Mouse (Mus musculus) thymus, postnatal 14 days (tissue): ENCODE measurements around the gene Arl6.
A peak's percentile ranks its signal among the peaks of the same experiment; 100 is the strongest.

Source experiments
- DNase-seq: peaks from one replicate; pipeline ENCODE4 v3.0.0; 2021

The Arl6 gene

GRCm38 (mm10) chr16:59639102-59639691 is at the start of gene Arl6:
Gene Arl6 (minus strand): TSS chr16:59639391.
- peak; percentile 93 for DNase-seq

GRCm38 (mm10) chr16:59685135-59685534 is 45.9 kb upstream of the Arl6 start:
- no peak for DNase-seq

GRCm38 (mm10) chr16:59683434-59683833 is 44.2 kb upstream of the Arl6 start:
- peak; percentile 45 for DNase-seq

- no peak for DNase-seq
Measured at GRCm38 (mm10) chr16:59682216-59682891, 43.2 kb upstream of the Arl6 start.

- DNase-seq = no peak
Measured at GRCm38 (mm10) chr16:59666938-59667337, 27.7 kb upstream of the Arl6 start.

GRCm38 (mm10) chr16:59643766-59644165 is 4.6 kb upstream of the Arl6 start:
- no peak for DNase-seq

- no peak for DNase-seq
Measured at GRCm38 (mm10) chr16:59639985-59640384, 794 bp upstream of the Arl6 start.

- no peak for DNase-seq
Measured at GRCm38 (mm10) chr16:59634598-59634997, 4.6 kb downstream of the Arl6 start.

GRCm38 (mm10) chr16:59621554-59621953 is 17.6 kb downstream of the Arl6 start:
- no peak for DNase-seq

GRCm38 (mm10) chr16:59617167-59617566 is 22.0 kb downstream of the Arl6 start:
- DNase-seq = peak; percentile 10

GRCm38 (mm10) chr16:59615675-59616074 is 23.5 kb downstream of the Arl6 start:
- no peak for DNase-seq

GRCm38 (mm10) chr16:59610750-59611149 is 28.4 kb downstream of the Arl6 start:
- DNase-seq = no peak

- no peak for DNase-seq
Measured at GRCm38 (mm10) chr16:59604078-59604781, 35.0 kb downstream of the Arl6 start.

GRCm38 (mm10) chr16:59600311-59601251 is 38.6 kb downstream of the Arl6 start, which contains the start of gene Crybg3:
Gene Crybg3 (minus strand): TSS chr16:59600979.
- DNase-seq = peak; percentile 13

GRCm38 (mm10) chr16:59599411-59600265 is 39.6 kb downstream of the Arl6 start:
- no peak for DNase-seq

GRCm38 (mm10) chr16:59598997-59599396 is 40.2 kb downstream of the Arl6 start:
- no peak for DNase-seq

GRCm38 (mm10) chr16:59597256-59597655 is 41.9 kb downstream of the Arl6 start:
- DNase-seq = no peak

- DNase-seq = no peak
Measured at GRCm38 (mm10) chr16:59594714-59595113, 44.5 kb downstream of the Arl6 start.

- DNase-seq = no peak
Measured at GRCm38 (mm10) chr16:59590790-59591189, 48.4 kb downstream of the Arl6 start.

GRCm38 (mm10) chr16:59588351-59589025 is 50.7 kb downstream of the Arl6 start:
- DNase-seq = no peak

- DNase-seq = no peak
Measured at GRCm38 (mm10) chr16:59587816-59588215, 51.4 kb downstream of the Arl6 start.
